8 mouse cellular contexts compared by ENCODE assay signal in the genomic region with DNA sequence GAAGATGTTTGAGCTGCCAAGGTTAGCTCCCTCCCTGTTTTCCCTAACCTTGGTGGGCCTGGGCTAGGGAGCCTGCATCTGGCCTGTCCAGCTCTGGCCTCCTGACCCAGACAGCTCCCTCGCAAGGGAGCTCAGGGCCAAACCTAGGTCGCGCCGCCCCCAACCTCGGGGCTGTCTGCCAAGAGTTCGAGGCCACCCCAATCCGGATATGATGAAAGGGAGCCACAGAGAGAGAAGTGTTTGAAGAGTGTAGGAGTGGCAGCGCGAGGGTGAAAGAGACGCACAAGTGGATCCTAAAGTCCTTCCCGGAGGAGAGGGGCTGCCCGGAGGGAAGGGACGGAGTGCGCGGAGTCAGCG. TPM values are rescaled to one million over a fixed set of nuclear protein-coding genes. Genes with fewer than 3 reads are reported as not detected.
DNase-seq lines count a peak whose midpoint lies in the region; ATAC-seq and TF ChIP-seq lines count a peak whose summit lies in the region.

Gene Mdfic (plus strand): TSS at position 201 of the 357 bp plus-strand sequence.

- no peak for TF ChIP-seq CTCF in brain, embryonic 14.5 days (IDR thresholded peaks at IDR 0.05; ENCODE audit: borderline replicate concordance, extremely low read depth, insufficient read depth, insufficient read length)
- TF ChIP-seq CTCF in intestine, postnatal 0 days (IDR thresholded peaks at IDR 0.05; ENCODE audit: low read depth), result no peak

- DNase-seq in layer of hippocampus, postnatal 10 days (ENCODE audit: low spot score in 2 of 2), result peak; percentile 27 to 39
- no peak for DNase-seq in layer of hippocampus, adult 9-10 months (ENCODE audit: low spot score)
- peak; percentile 35 for DNase-seq in brain, embryonic 14.5 days (ENCODE audit: low read depth)
- peak; percentile 86 to 87 for DNase-seq in heart, adult 18-20 months
- DNase-seq in lung, adult 18-20 months, result peak; percentile 85 to 86
- no peak for DNase-seq in embryo, embryonic 11 days

- peak within 1 kb of the TSS; percentile 81 for H3K9ac ChIP-seq in intestine, postnatal 0 days (ENCODE audit: low read depth, low read length)
- H3K9ac ChIP-seq in neural tube, embryonic 15.5 days (replicated peaks), result peak within 1 kb of the TSS; percentile 48

- no peaks in the 10 kb centered on the region for H3K4me1 ChIP-seq in intestine, postnatal 0 days (replicated peaks; ENCODE audit: control insufficient read depth, insufficient read depth, low read length)
- peaks cover 15% of the 10 kb centered on the region for H3K4me1 ChIP-seq in neural tube, embryonic 15.5 days

- H3K36me3 ChIP-seq in intestine, postnatal 0 days (ENCODE audit: control insufficient read depth, insufficient read depth), result no peaks in the 10 kb centered on the region
- no peaks in the 10 kb centered on the region for H3K36me3 ChIP-seq in neural tube, embryonic 15.5 days

- H3K27me3 ChIP-seq in intestine, postnatal 0 days (replicated peaks; ENCODE audit: control insufficient read depth, insufficient read depth, low read length), result no peaks in the 10 kb centered on the region
- H3K27me3 ChIP-seq in neural tube, embryonic 15.5 days (replicated peaks), result 0 out of 2 replicates have a peak, but pooled peaks cover 8% of the 10 kb centered on the region

- peak within 1 kb of the TSS; percentile 77 for H3K4me3 ChIP-seq in intestine, postnatal 0 days (ENCODE audit: low read depth, low read length)
- peak within 1 kb of the TSS; percentile 49 for H3K4me3 ChIP-seq in neural tube, embryonic 15.5 days (replicated peaks)

- WGBS in intestine, postnatal 0 days, result 0% methylated on average over 16 of the region's 16 CpGs
- 2% methylated on average over 16 of the region's 16 CpGs for WGBS in neural tube, embryonic 15.5 days

- H3K9me3 ChIP-seq in intestine, postnatal 0 days (ENCODE audit: control insufficient read depth), result no peaks in the 10 kb centered on the region
- no peaks in the 10 kb centered on the region for H3K9me3 ChIP-seq in neural tube, embryonic 15.5 days (replicated peaks)

- ATAC-seq in intestine, postnatal 0 days, result 0 out of 2 replicates have a peak, but pooled peaks have one; percentile 19
- ATAC-seq in neural tube, embryonic 15.5 days (ENCODE audit: low FRiP score), result 0 out of 2 replicates have a peak, but pooled peaks have one; percentile 22

- peak within 1 kb of the TSS; percentile 68 for H3K27ac ChIP-seq in intestine, postnatal 0 days (ENCODE audit: low read depth, low read length)
- no peak within 1 kb of the TSS for H3K27ac ChIP-seq in neural tube, embryonic 15.5 days (replicated peaks)

- TF ChIP-seq POLR2A in brain, embryonic 14.5 days (IDR thresholded peaks at IDR 0.05; ENCODE audit: borderline replicate concordance, extremely low read depth, insufficient read depth, insufficient read length, poor library complexity, severe bottlenecking), result no peak

- peak within 1 kb of the TSS; percentile 93 for H3K4me2 ChIP-seq in intestine, postnatal 0 days (replicated peaks; ENCODE audit: low read depth)
- peak within 1 kb of the TSS; percentile 89 for H3K4me2 ChIP-seq in neural tube, embryonic 15.5 days

RNA-seq across cellular contexts. Expression of gene Mdfic, which starts in this region (rescaled TPM):
- 1 to 10 TPM; 4.0 to 6.0 TPM for total RNA-seq in layer of hippocampus, postnatal 10 days (2021)
- 4.6 and 6.1 TPM in 2 replicates for polyA plus RNA-seq in brain, embryonic 14.5 days (2012; rRNA removed)
- total RNA-seq in heart, adult 18-20 months (2021), result 10 to 100 TPM; 15.2 to 17.2 TPM
- polyA plus RNA-seq in intestine, postnatal 0 days (2015; fragmentation: Nextera tagmentation; extraction: Ambion mirVana), result 2.3 TPM in 2 replicates
- polyA plus RNA-seq in neural tube, embryonic 15.5 days (2015; fragmentation: Nextera tagmentation; extraction: Ambion mirVana), result 1.1 and 1.5 TPM in 2 replicates

Comparison
In these comparisons a context has a peak if more than half of its experiments do, and no peak if none do; other contexts are left out.
1. DNase-seq: peak in layer of hippocampus, postnatal 10 days (2 of 2), brain, embryonic 14.5 days (single experiment), heart, adult 18-20 months (2 of 2) and lung, adult 18-20 months (2 of 2); none in layer of hippocampus, adult 9-10 months (single experiment) and embryo, embryonic 11 days (single experiment).